Mouse (Mus musculus): ENCODE results near the gene Dscam.

Gene Dscam

DNA sequence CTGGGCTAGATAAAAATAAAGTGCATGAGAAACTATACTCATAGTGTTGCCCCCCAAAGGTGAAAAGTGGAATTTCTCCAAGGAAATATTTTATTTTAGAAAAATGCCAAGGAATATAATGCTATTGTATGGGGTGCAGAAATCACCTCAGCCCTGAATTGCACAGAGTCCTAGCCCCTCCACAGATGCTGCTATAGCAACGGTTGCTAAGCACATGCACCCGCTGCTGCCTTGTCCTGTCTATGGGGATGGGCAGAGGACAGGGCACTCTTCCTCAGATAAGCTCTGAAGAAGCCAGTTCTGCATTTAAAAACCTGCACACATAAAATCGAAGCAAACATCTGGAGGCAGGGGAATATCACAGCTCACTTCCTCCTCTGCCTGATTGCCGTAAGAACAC is 315.5 kb downstream of the Dscam start:
- DNase-seq, result no peak

DNA sequence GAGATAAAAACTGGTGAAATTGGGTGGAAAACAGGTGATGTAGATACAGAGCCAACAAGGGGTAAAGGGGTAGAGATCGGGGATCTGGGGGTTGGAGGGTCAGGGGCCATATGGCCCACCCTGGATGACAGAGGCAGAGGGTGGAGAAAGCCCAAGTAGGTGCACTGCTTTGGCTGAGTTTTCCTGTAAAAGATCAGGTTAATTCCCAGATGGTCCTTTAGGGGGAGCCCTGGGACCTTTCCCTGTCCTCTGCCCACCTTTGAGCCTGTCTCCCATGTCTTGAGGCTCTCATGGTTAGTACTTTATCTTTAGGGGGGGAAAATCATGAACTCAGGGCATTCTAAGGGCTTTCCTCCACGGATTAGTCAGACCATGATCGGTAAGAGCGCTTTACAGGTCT is 318.2 kb downstream of the Dscam start:
- DNase-seq, result peak; percentile 19

DNA sequence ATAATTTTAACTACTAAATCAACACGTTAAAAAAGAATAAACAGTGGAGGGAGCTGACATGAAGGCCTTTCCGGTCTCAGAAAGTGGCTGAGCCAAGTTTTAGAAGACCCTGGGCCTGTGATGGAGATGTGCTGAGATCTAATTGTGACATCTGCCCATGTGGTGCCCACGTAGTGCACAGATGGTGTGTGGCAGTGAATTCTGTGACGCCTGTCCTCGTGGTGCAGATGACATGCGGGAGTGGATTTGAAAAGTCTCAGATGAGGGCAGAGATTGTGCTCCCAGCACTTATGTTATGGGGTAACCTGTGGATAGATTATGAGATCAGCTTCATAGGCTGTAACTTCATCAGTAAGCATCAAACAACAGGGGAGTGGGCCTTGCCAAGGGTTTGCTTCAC is 321.6 kb downstream of the Dscam start:
- no peak for DNase-seq

DNA sequence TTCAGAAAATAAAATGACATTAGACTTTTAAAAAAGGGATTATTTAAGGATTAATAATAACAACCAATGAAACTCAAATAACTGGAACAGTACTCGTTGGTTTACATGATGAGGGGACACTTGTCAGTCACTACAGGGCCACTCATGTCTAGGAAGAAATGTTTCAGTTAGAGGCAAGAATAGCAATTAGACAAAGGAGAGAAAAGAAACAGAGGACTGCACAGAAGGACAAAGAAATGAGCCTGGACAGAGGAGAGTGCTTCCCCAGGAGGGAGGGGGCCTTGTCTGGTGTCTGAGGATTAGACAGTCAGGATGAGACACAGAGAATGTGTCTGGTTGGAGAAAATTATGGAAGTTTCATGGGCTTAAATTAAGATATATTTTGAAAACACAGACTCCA is 324.0 kb downstream of the Dscam start:
- DNase-seq, result no peak

- DNase-seq, result no peak
These were observed 324.4 kb downstream of the Dscam start for GRCm38 (mm10) chr16:96846113-96846512.

GRCm38 (mm10) chr16:96845475-96846098 is 325.0 kb downstream of the Dscam start:
- no peak for DNase-seq

- DNase-seq, result no peak
These were observed 326.7 kb downstream of the Dscam start for GRCm38 (mm10) chr16:96843691-96844400.

DNA sequence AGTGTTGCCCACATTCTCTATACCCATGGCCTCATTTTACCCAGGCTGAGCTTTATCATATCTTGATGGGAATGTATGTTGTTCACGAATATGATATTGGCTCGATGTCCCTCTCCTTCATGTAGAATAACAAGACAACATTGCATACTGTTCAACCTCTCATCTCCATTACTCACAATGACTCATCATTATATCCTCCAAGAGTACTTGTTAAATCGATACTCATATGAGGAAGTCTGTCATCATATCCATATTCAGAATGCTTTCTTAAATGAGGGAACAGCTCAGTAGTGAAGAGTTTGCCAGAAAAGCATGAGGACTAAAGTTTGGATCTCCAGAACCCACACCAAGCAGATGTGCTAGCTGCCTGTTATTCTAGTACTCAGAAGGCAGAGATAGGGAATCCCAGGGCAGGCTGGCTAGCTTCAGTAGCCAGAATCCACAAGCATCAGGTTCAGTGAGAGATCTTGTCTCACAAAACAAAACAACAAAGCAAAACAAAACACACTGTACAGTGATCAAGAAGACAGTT is 327.7 kb downstream of the Dscam start:
- no peak for DNase-seq

DNA sequence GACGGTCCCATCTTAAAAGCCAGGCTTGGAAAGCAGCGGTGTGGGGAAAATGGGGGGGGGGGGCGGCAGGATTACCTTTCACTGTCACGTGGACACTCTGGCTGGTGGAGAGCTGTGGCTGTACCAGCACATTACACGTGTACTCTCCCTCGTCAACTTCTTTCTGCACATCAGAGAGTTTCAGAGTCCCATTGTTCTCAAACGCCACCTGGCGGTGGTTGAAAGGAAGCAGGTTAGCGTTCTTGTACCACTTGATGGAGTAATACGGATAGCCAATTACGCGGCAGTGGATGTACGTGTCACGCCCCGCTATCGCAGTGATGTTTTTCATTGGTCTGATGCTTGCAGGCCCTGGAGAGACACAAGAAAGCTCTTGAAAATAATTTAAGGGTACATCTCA is 350.9 kb downstream of the Dscam start:
- peak; percentile 58 for DNase-seq

- peak; percentile 22 for DNase-seq
These were observed 364.3 kb downstream of the Dscam start for GRCm38 (mm10) chr16:96806298-96806697.

- no peak for DNase-seq
These were observed 367.9 kb downstream of the Dscam start for GRCm38 (mm10) chr16:96802636-96803035.

DNA sequence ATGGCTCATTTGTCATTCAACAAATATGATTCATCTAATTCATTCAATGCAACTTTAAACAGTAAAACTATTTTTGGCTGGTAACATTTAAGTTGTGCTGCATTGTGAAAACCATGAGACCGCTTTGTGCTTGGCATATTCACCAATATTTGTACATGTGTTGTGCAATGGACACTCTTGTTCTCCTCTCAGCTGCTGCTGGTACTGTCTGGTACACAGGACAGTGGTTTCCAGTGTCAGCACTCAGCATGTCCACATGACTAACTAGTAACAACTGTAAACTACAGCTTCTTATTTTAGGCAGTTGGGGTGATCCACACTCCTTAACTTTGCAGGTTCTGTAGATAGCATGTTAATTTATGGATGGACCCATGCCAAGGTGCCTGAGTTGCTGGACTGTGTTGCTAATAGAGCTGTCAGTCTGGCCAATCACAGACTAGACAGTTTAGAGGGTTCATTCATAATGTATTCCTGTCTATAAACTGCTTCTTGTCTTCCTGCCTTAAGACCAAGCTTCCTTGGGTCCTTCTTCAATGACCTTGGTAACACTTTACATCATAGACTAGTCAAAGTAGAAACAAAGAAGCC is 368.8 kb downstream of the Dscam start:
- DNase-seq, result no peak

GRCm38 (mm10) chr16:96795431-96795830 is 375.1 kb downstream of the Dscam start:
- peak; percentile 14 for DNase-seq

DNA sequence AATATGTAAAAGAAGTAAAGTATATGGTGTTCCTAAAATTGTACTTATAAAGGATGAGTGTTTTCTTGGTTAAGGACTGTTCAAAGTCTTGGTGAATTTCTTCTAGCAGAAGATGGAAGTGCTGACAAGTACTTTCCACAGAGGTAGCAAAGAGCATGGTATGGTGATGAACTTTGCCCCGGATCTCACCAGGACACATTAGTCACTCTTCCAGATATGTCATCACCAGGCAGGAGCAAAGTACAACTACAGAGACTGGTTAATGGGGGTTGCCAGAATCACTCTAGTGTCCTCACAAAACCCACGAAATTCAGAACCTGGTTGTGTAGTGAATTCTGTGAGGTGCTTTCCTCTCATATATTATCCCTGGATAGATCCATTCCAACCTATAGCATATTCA is 379.2 kb downstream of the Dscam start:
- no peak for DNase-seq

- no peak for DNase-seq
These were observed 382.3 kb downstream of the Dscam start for GRCm38 (mm10) chr16:96788286-96788685.

GRCm38 (mm10) chr16:96779021-96779420 is 391.5 kb downstream of the Dscam start:
- DNase-seq, result no peak

GRCm38 (mm10) chr16:96774245-96774644 is 396.3 kb downstream of the Dscam start:
- DNase-seq, result no peak

DNA sequence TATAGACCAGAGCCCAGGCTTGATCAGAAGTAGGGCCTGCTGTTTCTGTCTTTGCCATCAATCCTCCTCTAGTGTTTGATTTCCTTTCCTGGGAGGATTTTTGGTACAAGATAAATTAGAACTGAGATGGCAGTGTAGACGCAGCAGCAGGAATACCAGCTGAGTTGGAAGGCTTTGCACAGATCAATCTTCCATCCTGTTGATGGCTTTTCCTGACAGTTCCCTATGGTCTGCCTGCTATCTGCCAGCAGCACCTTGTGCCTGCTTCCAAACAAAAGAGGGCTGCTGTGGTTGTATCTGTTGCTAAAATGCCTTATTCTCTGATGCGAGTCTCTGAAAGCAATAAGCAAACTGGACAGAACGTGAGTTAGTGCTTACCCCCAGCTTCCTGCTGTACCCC is 402.6 kb downstream of the Dscam start:
- DNase-seq, result no peak

DNA sequence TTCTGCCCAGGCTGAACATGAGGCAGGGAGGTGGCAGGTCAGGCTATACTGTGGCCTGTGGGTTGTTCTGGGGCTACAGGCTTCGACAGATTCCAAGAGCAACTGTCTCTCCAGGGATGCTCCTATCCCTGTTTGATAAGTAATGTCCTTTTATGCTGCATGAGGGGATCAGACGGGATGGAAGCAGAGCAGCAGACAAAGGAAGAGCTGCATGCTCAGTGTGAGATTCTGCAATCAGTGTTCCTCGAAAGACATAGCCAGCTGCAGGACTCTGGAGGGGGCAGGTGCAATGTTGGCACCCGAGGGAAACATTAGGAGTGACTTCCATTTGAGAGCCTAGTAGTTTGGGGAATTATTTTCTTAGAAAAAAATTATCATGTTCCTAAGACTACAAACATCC is 403.0 kb downstream of the Dscam start:
- DNase-seq, result no peak

DNA sequence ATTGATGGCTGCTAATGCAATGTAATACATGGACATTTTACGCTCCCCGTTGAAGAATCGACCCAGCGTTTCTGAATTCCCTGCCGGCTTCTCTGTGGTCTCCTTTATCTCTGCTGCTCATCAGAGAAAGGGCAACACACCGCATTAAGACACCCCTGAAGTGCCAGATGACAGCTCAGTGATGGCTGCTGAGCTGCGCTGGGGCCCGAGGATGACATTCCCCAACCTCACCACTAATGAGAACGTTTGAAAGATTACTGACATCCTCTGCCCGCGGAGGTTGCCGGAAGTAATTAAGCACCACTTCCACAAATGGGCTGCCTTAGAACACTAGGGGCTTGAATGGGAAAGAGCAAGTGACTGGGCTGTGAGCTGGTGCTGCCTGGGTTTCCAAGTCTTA is 409.3 kb downstream of the Dscam start:
- DNase-seq, result no peak

DNA sequence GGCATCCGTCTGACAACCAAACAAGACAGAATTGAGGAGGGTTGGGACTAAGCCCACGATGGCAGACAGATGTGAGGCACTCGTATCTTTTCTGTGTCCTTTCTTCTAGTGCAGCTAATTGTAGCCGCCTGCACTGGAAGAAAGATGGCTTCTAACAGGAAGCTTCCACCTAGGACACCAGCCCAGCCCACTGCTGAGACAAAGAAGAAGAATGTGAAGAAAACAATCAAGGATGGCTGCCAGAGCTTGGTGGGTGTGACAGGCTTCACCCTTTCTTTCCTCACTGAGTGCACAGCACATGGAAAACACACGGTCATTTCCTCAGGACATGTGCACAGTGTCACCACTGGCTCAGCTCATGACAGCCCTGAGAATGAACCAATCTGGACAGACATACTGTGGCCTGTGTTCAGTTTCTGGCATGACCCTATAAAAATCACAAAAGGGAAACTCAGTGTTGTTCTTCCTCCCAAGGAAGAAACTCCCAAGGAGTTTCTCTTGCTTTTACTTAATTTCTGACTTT is 411.4 kb downstream of the Dscam start:
- no peak for DNase-seq

GRCm38 (mm10) chr16:96758381-96758780 is 412.2 kb downstream of the Dscam start:
- DNase-seq, result no peak

DNA sequence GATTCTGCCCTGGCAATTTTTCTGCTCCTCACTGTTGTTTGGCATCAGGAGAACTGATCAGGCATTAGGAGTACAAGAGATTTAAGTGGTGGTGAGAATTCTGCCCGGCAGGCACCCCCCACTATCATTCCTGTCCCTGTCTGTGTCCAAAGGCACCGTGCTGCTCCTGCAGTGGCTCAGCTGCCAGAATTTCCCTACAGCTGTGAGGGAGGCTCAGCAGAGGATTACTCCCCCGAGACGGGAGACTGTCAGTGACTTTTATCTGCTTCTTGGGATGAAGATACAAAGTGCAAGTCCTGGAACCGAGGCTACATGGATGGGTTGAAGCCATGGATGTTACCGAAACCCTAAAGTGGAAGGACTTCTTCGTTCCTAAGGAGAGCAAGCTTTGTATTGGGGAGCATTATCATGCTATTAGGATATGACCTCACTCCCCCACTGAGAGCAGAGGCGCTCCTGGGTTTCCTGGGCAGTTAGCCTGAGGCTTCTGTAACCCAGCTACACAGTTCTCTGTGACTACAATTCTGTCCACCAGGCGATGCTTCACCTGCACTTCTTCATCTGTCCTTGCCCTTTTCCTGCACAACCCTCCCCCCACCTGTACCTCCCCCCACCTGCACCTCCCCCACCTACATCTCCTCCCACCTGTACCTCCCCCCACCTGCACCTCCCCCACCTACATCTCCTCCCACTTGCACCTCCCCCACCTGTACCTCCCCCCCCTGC is 412.8 kb downstream of the Dscam start:
- no peak for DNase-seq

All from cerebellum, adult 8-10 months (tissue).